ENCODE assay signal across 9 mouse cellular contexts in the genomic region with DNA sequence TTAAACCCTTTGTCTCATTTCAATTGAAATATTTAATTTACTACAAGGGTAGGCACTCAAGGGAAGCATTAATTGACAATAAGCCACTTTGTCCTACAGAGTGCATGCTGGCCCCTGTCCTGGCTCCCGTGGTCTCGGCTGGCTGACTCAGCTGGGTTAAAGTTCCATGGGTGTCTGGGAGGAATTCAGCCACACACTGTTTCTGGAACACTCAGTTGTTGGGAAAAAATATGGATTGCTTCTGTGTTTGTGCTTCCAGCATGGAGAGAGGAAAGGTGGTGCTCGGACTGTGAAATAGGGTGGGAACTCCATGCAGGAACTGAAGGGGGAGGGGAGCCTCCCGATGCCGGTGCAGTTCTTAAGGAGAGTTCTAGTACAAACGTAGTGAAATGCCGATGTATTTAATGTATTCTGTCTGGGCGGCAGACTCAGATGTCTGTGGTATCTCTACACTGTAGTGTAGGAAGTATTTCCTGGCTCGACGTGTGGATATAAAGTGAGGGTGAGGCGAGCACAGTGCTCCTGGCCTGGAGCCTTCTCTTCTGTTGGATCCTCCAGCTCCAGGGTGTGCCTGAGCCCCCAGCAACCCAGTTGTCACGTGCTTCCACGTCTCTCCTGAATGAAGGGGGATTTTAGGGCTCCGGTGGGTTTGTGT.
A peak's percentile ranks its signal among the peaks of the same experiment; 100 is the strongest.
DNase-seq lines count a peak whose midpoint lies in the region; ATAC-seq lines count a peak whose summit lies in the region.
"Had no signal": no experiment of that assay in that cellular context is flagged by ENCODE, and none has a peak within 500 bp of the region (broad histone marks: within the 10 kb centered on the region; RNA-seq: fewer than 3 reads in every experiment).

No protein-coding gene starts in this region.

- DNase-seq in adrenal gland, postnatal 10 days, result peak; percentile 48
- no peak for DNase-seq in adrenal gland, adult 8-10 months
- no peak for DNase-seq in lung, postnatal 10 days
- DNase-seq in kidney, adult 8-10 months, result peak; percentile 51 to 66
- DNase-seq in layer of hippocampus, postnatal 14 days (ENCODE audit: low spot score in 2 of 2), result no peak

- no peak overlapping the region for H3K4me3 ChIP-seq in lung, embryonic 16.5 days (ENCODE audit: low read length)
- H3K4me3 ChIP-seq in stomach, embryonic 14.5 days (ENCODE audit: low read depth, low read length), result no peak overlapping the region

- peaks cover 22% of the 10 kb centered on the region for H3K4me1 ChIP-seq in lung, embryonic 16.5 days (replicated peaks; ENCODE audit: control insufficient read depth, insufficient read depth, low read length)
- peaks cover 7% of the 10 kb centered on the region; the same call in 1 of the 2 replicates for H3K4me1 ChIP-seq in stomach, embryonic 14.5 days (ENCODE audit: control insufficient read depth, insufficient read depth, low read length)

- H3K36me3 ChIP-seq in lung, embryonic 16.5 days (ENCODE audit: control insufficient read depth, insufficient read depth, low read length), result peaks cover 9% of the 10 kb centered on the region; the same call in 1 of the 2 replicates
- peaks cover 15% of the 10 kb centered on the region; the same call in 1 of the 2 replicates for H3K36me3 ChIP-seq in stomach, embryonic 14.5 days (ENCODE audit: control insufficient read depth, insufficient read depth, low read length)

- no peaks in the 10 kb centered on the region for H3K27me3 ChIP-seq in lung, embryonic 16.5 days (ENCODE audit: control insufficient read depth, insufficient read depth, low read depth, low read length)
- no peaks in the 10 kb centered on the region for H3K27me3 ChIP-seq in stomach, embryonic 14.5 days (ENCODE audit: control insufficient read depth, insufficient read depth, low read length)

- no peak overlapping the region for H3K4me2 ChIP-seq in lung, embryonic 16.5 days (ENCODE audit: low read depth, low read length)
- no peak overlapping the region for H3K4me2 ChIP-seq in stomach, embryonic 14.5 days (replicated peaks; ENCODE audit: low read depth, low read length)

- H3K9me3 ChIP-seq in lung, embryonic 16.5 days (ENCODE audit: control insufficient read depth, low read length), result no peaks in the 10 kb centered on the region
- H3K9me3 ChIP-seq in stomach, embryonic 14.5 days (ENCODE audit: control insufficient read depth, low read depth, low read length), result no peaks in the 10 kb centered on the region

- WGBS in lung, embryonic 16.5 days, result 28% methylated on average over 14 of the region's 14 CpGs
- 37% methylated on average over 14 of the region's 14 CpGs for WGBS in stomach, embryonic 14.5 days

- no peak overlapping the region for H3K27ac ChIP-seq in lung, embryonic 16.5 days (ENCODE audit: low read length)
- peak overlapping the region; percentile 66; the same call in 1 of the 2 replicates for H3K27ac ChIP-seq in stomach, embryonic 14.5 days (ENCODE audit: low read length)
- H3K27ac ChIP-seq: liver, embryonic 14.5 days had no signal

- no peak overlapping the region for H3K9ac ChIP-seq in lung, embryonic 16.5 days (ENCODE audit: low read length)
- H3K9ac ChIP-seq in stomach, embryonic 14.5 days (replicated peaks; ENCODE audit: low read depth, low read length), result no peak overlapping the region
- H3K9ac ChIP-seq: liver, embryonic 14.5 days had no signal

- peak; percentile 34; the same call in 1 of the 2 replicates for ATAC-seq in lung, embryonic 16.5 days (ENCODE audit: low read depth)
- 0 out of 2 replicates have a peak, but pooled peaks have one; percentile 30 for ATAC-seq in stomach, embryonic 14.5 days (ENCODE audit: insufficient number of reproducible peaks, insufficient read depth, low FRiP score, low read depth)
- ATAC-seq in megakaryocyte, adult 5-6 weeks (ENCODE audit: poor library complexity, severe bottlenecking), result no peak

Comparison
In these comparisons a context has a peak if more than half of its experiments do, and no peak if none do; other contexts are left out.
1. DNase-seq: peak in adrenal gland, postnatal 10 days (single experiment) and kidney, adult 8-10 months (2 of 2); none in adrenal gland, adult 8-10 months (single experiment), lung, postnatal 10 days (single experiment) and layer of hippocampus, postnatal 14 days (0 of 2).